Mouse (Mus musculus) c-Kit-negative CD71-positive TER-119-positive erythroid progenitor cells, embryonic 14.5 days (primary cell): ENCODE results near the gene Mavs.

Experiments
- DNase-seq: peaks from one replicate; pipeline ENCODE4 v3.0.0-alpha.2; 2013; ENCODE audit warnings: low read depth, low spot score

Gene Mavs

GRCm38 (mm10) chr2:131233307-131234126, at the start of gene Mavs:
Mavs (plus strand) TSS chr2:131234063.
- peak; percentile 91 for DNase-seq

DNA sequence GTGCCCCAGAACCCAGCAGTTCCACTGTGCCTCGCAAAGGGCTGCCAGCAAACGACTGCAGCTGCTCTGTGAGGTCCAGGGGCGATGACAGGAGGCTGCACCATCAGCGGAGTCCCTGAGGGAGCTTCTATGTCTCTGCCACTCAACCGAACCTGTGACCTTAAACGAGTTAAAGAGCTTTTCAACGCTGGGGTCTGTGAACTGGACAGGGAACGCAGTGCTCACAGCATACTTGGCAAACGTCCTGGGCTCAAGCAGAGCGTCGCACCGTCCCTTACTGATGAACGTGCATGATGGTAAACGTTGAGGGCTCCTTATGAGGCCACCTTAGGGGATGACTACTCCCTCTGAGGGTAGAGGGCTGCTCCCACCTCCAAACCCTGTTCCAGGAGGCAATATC, 47.5 kb upstream of the Mavs start:
- DNase-seq, result no peak

DNA sequence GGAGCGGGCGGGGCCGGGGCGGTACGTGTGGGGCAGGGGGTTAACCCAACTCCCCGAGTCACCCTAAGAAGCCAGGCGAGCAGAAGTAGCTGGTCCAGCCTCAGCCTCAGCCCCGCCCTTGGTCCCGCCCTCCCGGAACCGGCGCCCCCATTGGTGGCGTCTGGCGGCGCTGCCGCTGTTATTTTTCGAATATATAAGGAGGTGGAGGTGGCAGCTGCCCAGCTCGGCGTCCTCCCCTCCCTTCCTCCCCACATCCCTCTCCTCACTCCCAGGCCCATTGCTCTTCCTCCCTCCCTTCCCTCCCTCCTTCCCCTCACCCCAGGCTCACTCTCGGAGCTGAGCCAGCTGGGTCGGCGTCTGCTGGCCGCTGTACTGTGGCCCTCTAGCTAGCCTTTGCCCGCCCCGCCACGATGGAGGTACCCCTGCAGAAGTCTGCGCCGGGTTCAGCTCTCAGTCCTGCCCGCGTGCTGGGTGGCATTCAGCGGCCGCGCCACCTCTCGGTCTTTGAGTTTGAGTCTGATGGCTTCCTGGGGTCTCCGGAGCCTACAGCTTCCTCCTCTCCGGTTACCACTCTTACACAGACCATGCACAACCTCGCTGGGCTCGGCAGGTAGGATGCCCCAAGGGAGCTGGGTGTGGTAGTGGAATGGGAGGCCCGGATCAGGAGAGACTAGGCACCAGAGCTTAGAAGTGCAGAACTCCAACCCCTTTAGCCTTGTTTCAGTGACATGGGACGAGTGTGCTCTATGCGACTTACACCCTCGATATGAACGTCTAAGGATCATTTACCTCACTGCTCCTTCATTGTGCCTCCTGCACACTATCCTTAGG, 46.9 kb upstream of the Mavs start, which contains the start of the genes Cdc25b and Spef1:
TSS of gene Cdc25b (plus strand) at position 179 of the 831 bp plus-strand sequence.
TSS of gene Spef1 (minus strand) at position 512 of the 831 bp plus-strand sequence.
- peak; percentile 84 for DNase-seq

DNA sequence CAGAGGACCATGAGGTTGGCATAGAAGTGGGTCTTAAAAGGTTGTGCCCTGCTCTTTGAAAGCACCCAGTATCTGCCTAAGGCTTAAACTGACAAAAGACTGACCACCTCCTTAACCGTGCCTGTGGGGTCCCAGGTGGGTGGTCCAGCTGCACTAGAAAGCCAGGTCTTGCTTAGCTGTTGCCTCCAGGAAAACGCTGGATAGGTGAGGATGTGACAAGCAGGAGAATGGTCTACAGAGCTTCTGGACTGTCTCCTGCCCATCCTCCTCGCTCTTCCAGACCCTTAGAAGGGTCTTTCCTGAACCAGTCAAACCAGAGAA, 46.3 kb upstream of the Mavs start:
- no peak for DNase-seq

- DNase-seq, result peak; percentile 69
Measured at GRCm38 (mm10) chr2:131188311-131188710, 45.6 kb upstream of the Mavs start.

DNA sequence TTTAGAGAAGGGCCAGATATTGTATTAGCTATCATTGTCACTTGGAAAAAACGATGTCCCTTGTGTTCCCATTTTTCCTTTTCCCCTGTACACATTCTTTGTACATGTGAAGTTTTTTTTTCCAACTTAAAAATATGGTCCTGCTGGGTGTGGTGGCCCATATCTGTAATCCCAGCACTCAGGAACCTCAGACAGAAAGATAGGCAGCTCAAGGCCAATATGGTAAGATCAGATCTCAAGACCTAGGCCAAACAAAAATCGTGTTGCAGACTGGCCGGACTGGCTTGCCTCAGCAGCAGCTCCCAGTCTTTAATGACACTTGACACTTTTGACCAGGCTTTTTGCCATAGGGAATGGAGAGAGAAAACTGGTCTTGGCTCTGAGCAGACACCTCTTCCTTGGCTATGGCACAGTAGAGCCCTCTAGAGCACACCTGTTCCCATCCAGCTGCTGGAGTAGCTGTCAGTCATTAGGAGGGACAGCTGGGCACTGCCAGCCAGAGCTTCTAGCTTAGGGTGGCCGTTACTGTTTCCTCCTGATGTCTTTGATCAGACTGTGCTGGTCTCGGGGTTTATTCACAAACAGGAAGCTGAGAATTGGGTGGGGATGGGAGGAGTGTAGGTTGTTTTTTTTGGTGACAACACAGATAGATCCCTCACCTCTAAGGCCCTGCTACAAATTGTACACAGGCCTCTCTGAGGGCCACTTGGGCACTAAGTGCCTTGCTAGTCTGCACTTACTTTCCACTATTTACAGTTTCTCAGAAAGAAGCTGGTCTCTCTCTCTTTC, 44.1 kb upstream of the Mavs start:
- DNase-seq, result no peak

DNA sequence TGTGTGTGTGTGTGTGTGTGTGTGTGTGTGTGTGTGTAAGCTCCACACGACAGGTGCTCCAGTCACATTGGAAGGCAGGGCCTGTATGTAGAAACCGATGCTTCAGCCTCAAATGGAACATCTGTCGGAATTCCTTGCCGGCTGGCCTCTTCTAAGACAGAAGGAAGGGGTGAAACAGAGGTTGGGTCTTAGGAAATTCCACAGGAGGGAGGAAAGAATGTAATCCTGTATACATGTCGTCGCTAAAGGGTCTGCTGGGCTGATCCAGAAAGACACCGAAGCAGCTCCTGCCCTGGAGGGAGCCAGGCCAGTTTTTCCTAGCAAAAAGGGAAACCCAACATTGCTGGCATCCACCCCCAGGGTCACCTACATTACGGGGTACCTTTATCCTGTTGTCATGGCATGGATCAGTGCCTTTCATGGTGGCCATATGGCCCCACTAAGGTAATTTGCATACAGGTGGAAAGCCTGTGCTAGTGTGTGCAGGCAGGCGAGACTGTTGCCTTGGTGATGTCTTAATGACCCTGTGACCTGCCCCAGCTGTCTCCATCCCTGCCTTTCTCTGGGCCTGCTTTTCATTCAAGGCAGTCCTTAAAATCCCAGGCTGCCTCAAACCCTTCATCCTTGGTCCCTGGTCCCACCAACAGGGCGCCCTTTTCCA, 43.4 kb upstream of the Mavs start:
- DNase-seq, result no peak

DNA sequence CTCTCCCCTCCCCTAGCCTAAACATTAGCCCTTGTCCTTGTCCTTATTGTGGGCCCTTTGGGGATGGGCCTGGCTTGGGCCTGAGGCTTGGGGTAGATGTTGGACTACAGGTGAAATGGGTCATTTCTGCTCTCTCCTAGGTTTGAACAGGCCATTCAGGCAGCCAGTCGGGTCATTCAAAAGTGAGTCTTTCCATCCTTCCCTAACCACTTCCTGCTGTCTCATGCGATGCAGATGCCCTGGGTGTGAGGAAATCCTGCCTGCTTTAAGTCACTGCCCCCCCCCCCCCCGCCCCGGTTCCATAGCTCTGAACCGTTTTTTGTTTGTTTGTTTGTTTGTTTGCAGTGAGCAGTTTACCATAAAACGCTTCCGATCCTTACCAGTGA, 42.9 kb upstream of the Mavs start:
- no peak for DNase-seq

DNA sequence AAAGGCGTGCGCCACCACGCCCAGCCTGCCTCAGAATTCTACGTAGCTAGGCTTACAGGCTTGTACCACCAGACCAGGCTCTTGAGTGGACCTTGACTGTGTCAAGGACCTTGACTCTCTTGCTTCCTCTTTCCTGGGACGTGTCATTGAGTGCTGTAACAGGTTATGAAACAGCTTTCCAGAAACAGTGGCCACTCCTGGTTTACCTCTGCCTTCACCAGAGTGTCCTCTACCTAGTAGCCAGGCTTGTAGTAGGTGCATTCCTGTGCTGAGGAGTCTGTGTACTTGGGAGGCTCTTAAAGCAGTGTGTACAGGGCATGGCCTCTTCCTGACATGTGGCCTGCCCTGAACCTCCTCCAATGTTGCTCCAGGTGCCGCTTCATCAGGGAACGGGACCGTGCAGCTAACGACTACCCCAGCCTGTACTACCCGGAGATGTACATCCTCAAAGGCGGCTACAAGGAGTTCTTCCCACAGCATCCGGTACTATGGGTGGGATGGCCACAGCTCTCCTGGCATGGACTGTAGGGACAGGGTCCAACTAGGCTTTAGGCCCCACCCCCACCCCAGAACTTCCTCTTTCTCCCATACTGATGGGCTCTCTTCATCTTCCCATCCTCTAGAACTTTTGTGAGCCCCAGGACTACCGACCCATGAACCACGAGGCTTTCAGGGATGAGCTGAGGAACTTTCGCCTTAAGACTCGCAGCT, 37.1 kb upstream of the Mavs start:
- DNase-seq, result no peak

- DNase-seq, result no peak
Measured at GRCm38 (mm10) chr2:131200710-131201109, 33.2 kb upstream of the Mavs start.

GRCm38 (mm10) chr2:131201262-131201661, 32.6 kb upstream of the Mavs start:
- no peak for DNase-seq

DNA sequence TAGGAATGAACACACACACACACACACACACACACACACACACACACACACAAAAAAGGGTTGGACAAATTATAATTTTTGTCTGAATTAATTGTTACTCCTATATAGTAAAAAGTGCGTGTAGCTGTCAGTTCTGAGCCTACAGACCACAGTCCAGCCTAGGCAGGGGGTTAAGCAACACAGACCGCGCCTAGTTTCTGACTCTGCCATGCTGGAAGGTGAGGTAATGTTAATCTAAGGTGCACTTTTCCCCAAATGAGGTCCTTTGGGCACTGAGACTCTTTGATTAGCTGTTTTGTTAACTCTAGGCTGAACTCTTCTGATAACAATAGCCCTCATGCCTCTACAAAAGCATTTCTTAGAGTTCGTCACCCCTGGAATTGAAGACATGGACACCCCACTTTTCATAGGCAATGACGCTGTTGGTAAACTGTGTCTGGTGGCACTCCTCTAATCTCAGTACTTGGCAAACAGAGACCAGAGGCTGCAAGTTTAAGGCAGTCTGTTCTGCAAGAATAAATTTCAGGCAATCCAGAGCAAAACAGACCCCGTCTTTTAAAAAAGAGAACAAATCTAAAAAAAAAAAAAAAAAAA, 29.9 kb upstream of the Mavs start:
- no peak for DNase-seq

DNA sequence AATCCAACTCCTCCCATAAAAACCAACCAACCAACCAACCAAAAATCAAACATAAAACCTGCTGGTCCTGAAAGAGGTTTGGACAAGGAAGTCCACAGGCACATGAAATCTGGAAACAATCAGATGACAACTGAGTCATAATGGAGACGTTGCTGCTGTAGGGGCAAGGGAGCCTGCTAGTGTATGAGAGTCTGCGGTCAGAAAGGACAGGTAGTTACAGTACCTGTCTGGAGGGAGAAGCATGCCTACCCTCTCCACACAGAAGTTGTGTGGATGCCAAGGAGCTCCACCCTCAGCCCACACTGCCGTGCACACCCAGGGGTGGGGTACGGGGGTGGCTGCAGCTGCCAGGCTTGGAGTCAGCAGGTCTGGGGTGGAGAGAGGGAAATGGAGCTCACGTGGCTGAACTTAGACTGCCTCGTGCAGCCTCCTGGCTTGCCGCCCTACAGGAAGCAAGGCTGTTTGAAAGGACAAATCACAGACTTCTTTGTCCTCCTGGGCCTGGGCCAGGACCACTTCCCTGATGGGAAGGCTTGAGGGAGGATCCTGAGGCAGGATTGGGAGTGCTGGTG, 29.4 kb upstream of the Mavs start:
- DNase-seq, result no peak

DNA sequence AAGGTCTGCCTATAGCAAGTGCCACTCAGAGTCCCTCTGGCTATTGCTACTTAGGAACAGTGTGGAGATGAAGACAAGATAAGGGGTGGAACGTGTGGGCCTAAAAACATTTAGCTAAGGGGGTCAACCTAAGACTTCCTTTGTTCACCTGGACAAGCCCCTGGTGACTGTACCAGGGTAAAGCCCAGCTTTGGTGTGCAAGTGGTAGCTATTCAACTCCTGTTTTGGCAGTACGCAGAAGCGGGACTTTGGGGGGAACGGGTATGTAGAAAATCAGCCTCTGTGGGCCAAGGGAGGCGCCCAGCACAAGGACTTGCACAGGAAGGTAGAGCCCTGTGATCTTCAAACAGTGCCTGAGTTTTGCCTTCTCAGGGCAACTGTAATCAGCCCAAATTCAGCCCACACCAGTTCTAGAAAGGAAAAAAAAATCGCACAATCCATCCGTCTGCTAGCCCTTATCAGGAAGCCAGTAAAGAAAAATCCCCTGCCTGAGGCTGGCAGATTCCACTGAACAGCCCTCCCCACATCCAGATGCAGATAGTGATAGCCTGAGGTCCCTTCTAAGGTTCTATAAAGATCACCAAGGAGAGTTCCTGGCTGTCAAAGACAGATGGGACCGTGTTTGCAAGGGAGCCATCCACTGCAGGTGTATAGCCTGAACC, 28.2 kb upstream of the Mavs start:
- peak; percentile 74 for DNase-seq

- DNase-seq, result no peak
Measured at GRCm38 (mm10) chr2:131206778-131207177, 27.1 kb upstream of the Mavs start, which contains the start of gene Ap5s1. Ap5s1 (plus strand) TSS chr2:131207078.

GRCm38 (mm10) chr2:131208356-131208755, 25.5 kb upstream of the Mavs start:
- no peak for DNase-seq

GRCm38 (mm10) chr2:131209125-131209795, 24.6 kb upstream of the Mavs start:
- DNase-seq, result no peak

DNA sequence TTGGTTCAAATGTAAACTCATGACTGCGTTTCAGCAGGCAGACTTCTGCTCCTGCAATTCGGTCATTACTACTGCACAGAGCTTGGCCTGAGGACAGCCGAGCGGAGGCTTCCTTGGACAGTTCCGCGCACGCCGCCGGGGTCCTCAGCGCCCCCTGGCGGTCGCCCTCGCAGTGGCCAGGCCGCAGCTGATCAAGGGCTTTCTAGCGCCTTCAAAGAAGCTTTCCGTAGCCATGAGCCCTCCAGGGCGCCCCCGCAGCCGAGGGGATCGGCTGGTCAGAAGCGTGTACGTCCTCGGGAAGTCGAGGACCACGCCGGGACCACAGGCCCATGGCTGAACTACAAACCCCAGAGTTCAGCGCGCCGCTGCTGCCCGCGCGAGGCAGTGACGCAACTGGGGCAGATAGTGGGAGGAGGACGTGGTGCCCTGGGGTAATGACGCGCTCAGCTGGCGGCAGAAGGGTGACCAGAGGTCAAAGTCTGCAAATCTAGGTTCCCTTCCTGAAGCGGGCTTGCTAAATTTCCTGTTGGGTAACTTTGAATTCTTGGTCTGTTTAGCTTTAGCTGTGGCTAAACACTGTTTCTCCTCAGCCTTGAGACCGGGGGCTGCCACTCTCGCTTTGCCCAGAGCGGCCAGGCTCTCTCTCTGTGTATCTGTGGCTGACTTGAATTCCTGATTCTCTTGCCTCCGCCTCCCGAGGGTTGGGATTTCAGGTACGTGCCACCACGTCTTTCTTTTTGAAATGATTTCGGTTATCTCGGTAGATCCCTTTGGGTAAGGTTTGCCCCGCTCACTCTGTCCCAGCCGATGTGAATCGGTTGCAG, 23.7 kb upstream of the Mavs start:
- DNase-seq, result peak; percentile 81
